Mouse (Mus musculus): ENCODE results near the gene Myo15. TPM values are rescaled to one million over a fixed set of nuclear protein-coding genes. Genes with fewer than 3 reads are reported as not detected.
A peak's percentile ranks its signal among the peaks of the same experiment; 100 is the strongest.

Gene Myo15
- total and polyA plus RNA-seq, 3 experiments: 0.04 to 0.07 TPM; not detected in 1

DNA sequence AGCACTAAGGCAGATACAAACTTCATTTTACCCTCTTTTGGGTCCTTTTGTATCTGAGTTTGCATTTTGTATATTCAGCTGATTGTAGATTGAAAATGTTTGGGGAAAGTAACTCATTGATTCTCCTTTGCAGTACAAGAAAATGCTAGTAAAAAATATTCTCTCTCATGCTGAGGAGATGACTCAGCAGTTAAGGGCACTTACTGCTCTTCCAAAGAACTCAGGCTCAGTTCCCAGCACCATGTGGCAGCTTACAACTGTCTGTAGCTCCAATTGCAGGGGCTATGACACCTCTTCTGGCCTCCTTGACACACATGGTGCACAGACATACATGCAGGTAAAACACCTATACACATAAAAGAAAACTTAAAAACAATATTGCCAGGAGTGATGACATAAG lies 35.6 kb upstream of the Myo15 start:
- H3K27me3 ChIP-seq (ENCODE audit: control insufficient read depth in 1 of 2, insufficient read depth in 2 of 2, low read length in 2 of 2): no peaks in the 10 kb centered on the region
- H3K9me3 ChIP-seq (replicated peaks; ENCODE audit: insufficient read depth, low read length): no peaks in the 10 kb centered on the region
- no peak overlapping the region for H3K4me3 ChIP-seq (ENCODE audit: control insufficient read depth in 1 of 2, insufficient read depth in 1 of 2, low read depth in 2 of 2, low read length in 2 of 2)
- H3K9ac ChIP-seq (ENCODE audit: control insufficient read depth, low read depth, low read length, poor library complexity, severe bottlenecking): no peak overlapping the region
- H3K4me1 ChIP-seq (ENCODE audit: control insufficient read depth in 1 of 2, insufficient read depth in 2 of 2, low read length in 2 of 2): peaks cover 0 to 7% of the 10 kb centered on the region in 2 experiments; a peak in 2 of 4 replicates
- no peaks in the 10 kb centered on the region for H3K79me2 ChIP-seq (ENCODE audit: control insufficient read depth, insufficient read depth, low read length, poor library complexity)
- no peak overlapping the region for H3K27ac ChIP-seq (ENCODE audit: control insufficient read depth, low read depth, low read length)
- peaks cover 5 to 35% of the 10 kb centered on the region in 2 experiments for H3K36me3 ChIP-seq (ENCODE audit: control insufficient read depth in 1 of 2, insufficient read depth in 2 of 2, low read length in 2 of 2)
- peak; percentile 53 for DNase-seq (ENCODE audit: low read depth, low spot score)
- TF ChIP-seq MAFK (IDR thresholded peaks at IDR 0.05; ENCODE audit: borderline replicate concordance, low read depth, low read length) (peak; percentile 47; the same call in 1 of the 2 replicates), POLR2AphosphoS5 (IDR thresholded peaks at IDR 0.05; ENCODE audit: borderline replicate concordance, low read depth, low read length) (no peak), JUND (IDR thresholded peaks at IDR 0.05; ENCODE audit: low read depth, low read length) (no peak), CTCF (IDR thresholded peaks at IDR 0.05 in 2 of 3, conservative IDR thresholded peaks at IDR 0.05 in 1 of 3; ENCODE audit: control insufficient read depth in 1 of 3, insufficient read depth in 1 of 3, low read depth in 2 of 3, low read length in 3 of 3, poor library complexity in 1 of 3, severe bottlenecking in 1 of 3) (no peak), POLR2AphosphoS2 (IDR thresholded peaks at IDR 0.05; ENCODE audit: low read length) (no peak), GABPA (IDR thresholded peaks at IDR 0.05; ENCODE audit: low read depth, low read length) (peak; percentile 13; the same call in 1 of the 2 replicates), ETS1 (IDR thresholded peaks at IDR 0.05; ENCODE audit: low read depth, low read length) (no peak), ZNF384 (IDR thresholded peaks at IDR 0.05; ENCODE audit: low read depth, low read length) (no peak), CHD2 (IDR thresholded peaks at IDR 0.05; ENCODE audit: low read length) (no peak)

DNA sequence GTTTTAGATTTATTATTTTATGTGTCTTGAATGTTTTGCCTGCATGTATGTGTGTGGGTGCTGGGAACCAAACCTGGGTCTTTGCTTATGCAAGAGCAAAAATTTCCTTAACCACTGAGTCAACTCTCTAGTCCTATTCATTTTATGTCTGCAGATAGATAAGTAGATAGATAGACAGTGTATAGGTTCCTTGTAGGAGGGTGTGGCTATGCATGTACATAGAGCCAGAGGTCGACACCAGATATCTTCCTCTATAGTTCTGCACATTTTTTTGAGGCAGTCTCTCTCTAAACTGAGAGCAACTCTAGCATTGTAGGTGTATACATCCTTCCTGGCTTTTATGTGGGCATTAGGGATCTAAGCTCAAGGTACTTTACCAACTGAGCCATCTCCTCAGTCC lies 34.0 kb upstream of the Myo15 start:
- Histone ChIP-seq H3K27me3 (ENCODE audit: control insufficient read depth in 1 of 2, insufficient read depth in 2 of 2, low read length in 2 of 2) (no peaks in the 10 kb centered on the region), H3K4me1 (ENCODE audit: control insufficient read depth in 1 of 2, insufficient read depth in 2 of 2, low read length in 2 of 2) (peaks cover 0 to 7% of the 10 kb centered on the region in 2 experiments; a peak in 2 of 4 replicates), H3K9ac (ENCODE audit: control insufficient read depth, low read depth, low read length, poor library complexity, severe bottlenecking) (no peak overlapping the region), H3K36me3 (ENCODE audit: control insufficient read depth in 1 of 2, insufficient read depth in 2 of 2, low read length in 2 of 2) (peaks cover 5 to 34% of the 10 kb centered on the region in 2 experiments), H3K9me3 (replicated peaks; ENCODE audit: insufficient read depth, low read length) (no peaks in the 10 kb centered on the region), H3K79me2 (ENCODE audit: control insufficient read depth, insufficient read depth, low read length, poor library complexity) (no peaks in the 10 kb centered on the region), H3K27ac (ENCODE audit: control insufficient read depth, low read depth, low read length) (no peak overlapping the region), H3K4me3 (ENCODE audit: control insufficient read depth in 1 of 2, insufficient read depth in 1 of 2, low read depth in 2 of 2, low read length in 2 of 2) (no peak overlapping the region)
- TF ChIP-seq MEF2A (IDR thresholded peaks at IDR 0.05; ENCODE audit: extremely low read depth, insufficient replicate concordance, low read depth, low read length, poor library complexity, severe bottlenecking): no peak
- no peak for TF ChIP-seq ETS1 (IDR thresholded peaks at IDR 0.05; ENCODE audit: low read depth, low read length)
- no peak for TF ChIP-seq BHLHE40 (IDR thresholded peaks at IDR 0.05; ENCODE audit: borderline replicate concordance, low read depth, low read length)
- no peak for TF ChIP-seq GATA1 (IDR thresholded peaks at IDR 0.05; ENCODE audit: low read depth, low read length)
- no peak for TF ChIP-seq ELF1 (IDR thresholded peaks at IDR 0.05; ENCODE audit: low read depth, low read length)
- no peak for TF ChIP-seq GABPA (IDR thresholded peaks at IDR 0.05; ENCODE audit: low read depth, low read length)
- no peak for TF ChIP-seq MYC (IDR thresholded peaks at IDR 0.05; ENCODE audit: low read depth, low read length)
- no peak for TF ChIP-seq POLR2A (IDR thresholded peaks at IDR 0.05; ENCODE audit: control insufficient read depth in 1 of 2, insufficient read depth in 1 of 2, low read depth in 1 of 2, low read length in 2 of 2, poor library complexity in 1 of 2)
- no peak for TF ChIP-seq SIN3A (IDR thresholded peaks at IDR 0.05; ENCODE audit: low read length)
- no peak for TF ChIP-seq TBP (IDR thresholded peaks at IDR 0.05; ENCODE audit: low read depth, low read length)
- no peak for TF ChIP-seq MAX (IDR thresholded peaks at IDR 0.05; ENCODE audit: low read length)
- TF ChIP-seq MAZ (IDR thresholded peaks at IDR 0.05; ENCODE audit: low read depth, low read length): no peak
- no peak for TF ChIP-seq TAL1 (IDR thresholded peaks at IDR 0.05; ENCODE audit: low read length)
- no peak for TF ChIP-seq E2F4 (IDR thresholded peaks at IDR 0.05; ENCODE audit: borderline replicate concordance, low read depth, low read length)
- TF ChIP-seq MXI1 (IDR thresholded peaks at IDR 0.05; ENCODE audit: low read depth, low read length): no peak
- TF ChIP-seq TCF12 (IDR thresholded peaks at IDR 0.05; ENCODE audit: low read depth, low read length): no peak
- no peak for TF ChIP-seq MAFK (IDR thresholded peaks at IDR 0.05; ENCODE audit: borderline replicate concordance, low read depth, low read length)
- peak; percentile 33 for DNase-seq (ENCODE audit: low read depth, low spot score)
